Mouse (Mus musculus) embryonic fibroblast, embryonic 13.5 days (primary cell): ENCODE data around the gene Tex14.

ENCODE experiments used
- CTCF ChIP-seq: IDR thresholded peaks from 2 replicates; pipeline ENCODE4 v1.5.1; 2011; ENCODE audit warnings: mild to moderate bottlenecking, control low read depth, low read length, moderate library complexity, borderline replicate concordance; ENCODE audit not compliant: insufficient read depth
- POLR2A ChIP-seq: IDR thresholded peaks from 2 replicates; pipeline ENCODE4 v1.6.1; 2011; ENCODE audit warnings: low read depth, mild to moderate bottlenecking, control low read depth, low read length, moderate library complexity

- no peak for TF ChIP-seq CTCF
- TF ChIP-seq POLR2A, result no peak
Observed at GRCm38 (mm10) chr11:87554386-87554785, 149.5 kb downstream of the Tex14 start.
